Mouse (Mus musculus): Measurements from ENCODE around the gene Masp2. TPM values are rescaled to one million over a fixed set of nuclear protein-coding genes. Genes with fewer than 3 reads are reported as not detected.

Masp2 gene
- polyA plus RNA-seq, 1 experiment = 1.6 TPM

DNA sequence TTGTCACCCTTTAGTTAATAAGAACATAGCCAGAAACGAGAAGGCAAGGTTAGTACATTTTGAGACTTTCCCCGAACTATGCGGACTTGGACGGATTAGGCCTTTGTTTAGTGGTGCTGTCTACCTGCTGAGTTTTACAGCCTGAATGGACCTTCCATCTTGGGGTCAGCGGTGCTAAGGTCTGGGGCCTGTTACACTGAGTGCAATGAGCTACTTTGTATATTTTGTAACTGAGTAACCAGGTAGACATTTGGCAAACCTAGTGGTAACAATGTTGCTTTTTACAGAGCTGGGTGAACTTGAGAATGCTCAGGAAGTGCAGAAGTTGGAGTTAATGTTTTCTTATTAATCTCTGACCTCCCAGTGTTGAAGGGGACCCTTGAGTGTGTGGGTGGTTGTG is 38.8 kb downstream of the Masp2 start:
- no peak for TF ChIP-seq POLR2A (IDR thresholded peaks at IDR 0.05; ENCODE audit: borderline replicate concordance, extremely low read depth, insufficient read depth, insufficient read length, poor library complexity, severe bottlenecking)
- TF ChIP-seq CTCF (IDR thresholded peaks at IDR 0.05; ENCODE audit: borderline replicate concordance, extremely low read depth, insufficient read depth, insufficient read length) = no peak
- DNase-seq (ENCODE audit: low read depth) = no peak

DNA sequence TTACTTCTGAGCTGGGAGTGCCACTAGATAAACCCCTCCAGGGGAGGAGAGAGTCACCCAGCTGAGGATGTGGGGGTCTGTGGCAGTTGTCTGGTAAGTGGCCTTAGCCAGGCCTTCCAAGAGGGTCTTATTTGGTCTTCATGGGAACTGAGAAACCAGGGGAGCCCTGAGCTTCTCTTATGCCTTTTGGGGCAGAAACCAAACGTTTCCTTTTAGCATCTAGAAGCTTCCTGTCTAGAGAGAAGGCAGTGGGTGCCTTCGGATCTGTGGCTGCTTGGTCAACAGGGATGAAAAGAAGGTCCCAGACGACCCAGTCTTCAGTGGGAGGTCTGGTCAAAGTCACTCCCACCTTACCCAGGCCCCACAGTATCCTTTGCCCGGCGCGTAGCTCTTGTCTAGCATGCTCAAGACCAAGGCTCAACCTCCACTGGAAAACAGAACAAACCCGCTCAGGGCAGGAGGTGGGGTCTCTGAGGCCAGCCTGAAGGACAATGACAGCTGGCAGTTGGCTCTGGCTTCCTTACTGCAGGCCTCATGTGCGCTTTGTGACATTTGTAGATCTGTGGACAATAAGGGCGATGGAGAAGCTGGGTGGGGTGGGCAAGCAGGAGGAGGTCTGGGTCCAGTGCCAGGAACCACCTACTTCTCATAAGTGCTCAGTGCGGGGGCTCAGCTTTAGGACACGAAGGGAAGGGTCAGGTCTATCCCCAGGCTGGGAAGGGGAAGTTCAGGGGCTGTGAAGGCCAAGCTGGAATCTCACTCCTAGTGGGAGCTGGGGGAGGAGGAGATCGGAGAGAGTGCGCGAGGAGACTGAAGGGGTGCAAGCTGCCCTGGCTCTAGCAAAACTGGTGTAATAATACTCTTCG is 41.2 kb downstream of the Masp2 start, which contains the start of gene Gm572:
TSS of gene Gm572 (plus strand) at position 27 of the 866 bp plus-strand sequence.
- TF ChIP-seq POLR2A (IDR thresholded peaks at IDR 0.05; ENCODE audit: borderline replicate concordance, extremely low read depth, insufficient read depth, insufficient read length, poor library complexity, severe bottlenecking) (no peak), CTCF (IDR thresholded peaks at IDR 0.05; ENCODE audit: borderline replicate concordance, extremely low read depth, insufficient read depth, insufficient read length) (no peak)

DNA sequence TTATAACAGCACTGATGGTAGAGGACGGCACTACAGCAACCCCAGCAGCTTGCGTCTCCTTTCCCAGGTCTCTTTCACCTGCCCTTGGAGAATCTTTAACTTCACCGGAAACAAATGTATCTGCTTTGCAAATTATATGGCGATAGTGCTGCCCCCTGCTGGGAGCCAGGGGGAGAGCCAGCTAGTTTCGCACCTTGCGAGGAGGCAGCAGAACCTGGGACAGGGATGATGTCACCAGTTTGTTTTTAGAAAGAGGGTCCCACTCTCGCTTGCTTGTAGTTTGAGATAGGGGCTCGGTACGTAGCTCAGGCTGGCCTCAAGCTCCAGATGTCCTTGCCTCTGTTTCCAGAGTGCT is 41.8 kb downstream of the Masp2 start:
- TF ChIP-seq POLR2A (IDR thresholded peaks at IDR 0.05; ENCODE audit: borderline replicate concordance, extremely low read depth, insufficient read depth, insufficient read length, poor library complexity, severe bottlenecking) (no peak), CTCF (IDR thresholded peaks at IDR 0.05; ENCODE audit: borderline replicate concordance, extremely low read depth, insufficient read depth, insufficient read length) (peak; percentile 83)
- peak; percentile 65 for DNase-seq (ENCODE audit: low read depth)

More for the DNA sequence above, 41.2 kb downstream of the Masp2 start, which contains the start of gene Gm572:
- DNase-seq (ENCODE audit: low read depth) = no peak

DNA sequence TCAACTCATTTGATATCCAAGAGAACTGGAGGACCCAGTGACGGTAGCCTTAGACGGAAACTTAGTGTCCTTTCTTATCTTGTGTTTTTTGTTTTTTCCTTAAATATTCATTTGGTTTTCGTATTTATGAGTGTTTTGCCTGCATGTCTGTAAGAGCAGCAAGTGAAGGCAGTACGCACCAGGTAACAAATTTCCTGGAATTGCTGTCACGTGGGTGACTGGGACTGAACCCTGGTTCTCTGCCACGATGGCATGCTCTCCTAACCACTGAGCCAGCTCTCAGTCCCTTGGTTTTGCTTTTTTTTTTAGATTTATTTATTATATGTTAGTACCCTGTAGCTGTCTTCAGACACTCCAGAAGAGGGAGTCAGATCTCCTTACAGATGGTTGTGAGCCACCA is 42.6 kb downstream of the Masp2 start:
- TF ChIP-seq POLR2A (IDR thresholded peaks at IDR 0.05; ENCODE audit: borderline replicate concordance, extremely low read depth, insufficient read depth, insufficient read length, poor library complexity, severe bottlenecking) (no peak), CTCF (IDR thresholded peaks at IDR 0.05; ENCODE audit: borderline replicate concordance, extremely low read depth, insufficient read depth, insufficient read length) (no peak)
- no peak for DNase-seq (ENCODE audit: low read depth)

DNA sequence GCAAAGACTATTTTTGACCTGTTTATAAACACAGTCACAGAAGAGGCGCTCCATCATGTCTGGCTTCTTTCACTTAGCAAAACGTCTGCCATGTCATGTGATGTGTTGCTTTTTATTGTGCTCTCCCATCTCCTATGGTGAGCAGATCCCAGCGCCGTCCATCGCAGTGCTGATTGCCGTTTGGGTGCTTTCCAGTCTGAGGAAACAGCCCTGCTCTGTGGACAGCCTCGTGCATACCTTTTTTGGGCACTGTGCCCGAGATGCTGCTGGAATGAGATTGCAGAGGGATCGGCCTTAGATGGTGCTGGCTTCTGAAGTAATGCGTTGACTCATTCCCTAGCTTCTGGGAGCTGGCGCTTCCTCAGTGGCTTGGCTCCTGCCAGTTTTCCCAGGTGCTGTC is 44.3 kb downstream of the Masp2 start:
- DNase-seq (ENCODE audit: low read depth) = peak; percentile 53
- TF ChIP-seq CTCF (IDR thresholded peaks at IDR 0.05; ENCODE audit: borderline replicate concordance, extremely low read depth, insufficient read depth, insufficient read length) = no peak
- TF ChIP-seq POLR2A (IDR thresholded peaks at IDR 0.05; ENCODE audit: borderline replicate concordance, extremely low read depth, insufficient read depth, insufficient read length, poor library complexity, severe bottlenecking) = no peak

DNA sequence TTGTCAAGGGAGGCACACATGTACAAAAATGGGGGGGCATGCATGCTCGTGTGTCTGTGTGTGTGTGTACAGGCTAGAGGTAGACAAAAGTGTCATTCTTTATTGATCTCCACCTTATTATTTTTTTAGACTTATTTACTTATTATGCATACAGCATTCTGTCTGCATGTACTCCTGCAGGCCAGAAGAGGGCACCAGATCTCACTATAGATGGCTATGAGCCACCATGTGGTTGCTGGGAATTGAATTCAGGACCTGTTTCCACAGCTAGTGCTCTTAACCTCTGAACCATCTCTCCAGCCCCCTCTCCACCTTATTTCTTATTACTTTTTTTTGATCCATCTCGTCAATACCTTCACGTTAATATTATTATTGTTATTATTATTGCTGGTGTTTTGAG is 47.0 kb downstream of the Masp2 start:
- TF ChIP-seq POLR2A (IDR thresholded peaks at IDR 0.05; ENCODE audit: borderline replicate concordance, extremely low read depth, insufficient read depth, insufficient read length, poor library complexity, severe bottlenecking) (no peak), CTCF (IDR thresholded peaks at IDR 0.05; ENCODE audit: borderline replicate concordance, extremely low read depth, insufficient read depth, insufficient read length) (peak; percentile 24; the same call in 1 of the 2 replicates)
- DNase-seq (ENCODE audit: low read depth) = no peak

DNA sequence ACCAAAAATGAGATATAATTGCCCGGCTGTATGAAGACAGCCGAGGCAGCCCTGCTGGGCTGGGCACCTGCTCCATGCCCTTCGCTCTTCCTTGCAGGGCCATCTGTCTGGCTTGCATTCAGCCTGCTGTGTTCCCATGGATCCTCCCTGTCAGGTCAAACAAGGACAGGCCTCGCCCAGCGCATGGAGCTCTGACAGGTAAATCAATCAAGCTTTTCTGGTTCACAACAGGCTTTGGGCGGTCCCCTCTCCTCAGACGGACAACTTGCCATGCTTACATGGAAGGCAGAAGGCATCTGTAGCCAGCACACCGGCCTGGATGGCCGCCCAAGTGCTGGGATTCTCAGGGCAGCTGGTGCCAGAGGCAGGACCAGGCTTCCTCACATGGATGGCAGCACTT is 48.7 kb downstream of the Masp2 start:
- DNase-seq (ENCODE audit: low read depth) = peak; percentile 52
- TF ChIP-seq POLR2A (IDR thresholded peaks at IDR 0.05; ENCODE audit: borderline replicate concordance, extremely low read depth, insufficient read depth, insufficient read length, poor library complexity, severe bottlenecking) (no peak), CTCF (IDR thresholded peaks at IDR 0.05; ENCODE audit: borderline replicate concordance, extremely low read depth, insufficient read depth, insufficient read length) (no peak)

DNA sequence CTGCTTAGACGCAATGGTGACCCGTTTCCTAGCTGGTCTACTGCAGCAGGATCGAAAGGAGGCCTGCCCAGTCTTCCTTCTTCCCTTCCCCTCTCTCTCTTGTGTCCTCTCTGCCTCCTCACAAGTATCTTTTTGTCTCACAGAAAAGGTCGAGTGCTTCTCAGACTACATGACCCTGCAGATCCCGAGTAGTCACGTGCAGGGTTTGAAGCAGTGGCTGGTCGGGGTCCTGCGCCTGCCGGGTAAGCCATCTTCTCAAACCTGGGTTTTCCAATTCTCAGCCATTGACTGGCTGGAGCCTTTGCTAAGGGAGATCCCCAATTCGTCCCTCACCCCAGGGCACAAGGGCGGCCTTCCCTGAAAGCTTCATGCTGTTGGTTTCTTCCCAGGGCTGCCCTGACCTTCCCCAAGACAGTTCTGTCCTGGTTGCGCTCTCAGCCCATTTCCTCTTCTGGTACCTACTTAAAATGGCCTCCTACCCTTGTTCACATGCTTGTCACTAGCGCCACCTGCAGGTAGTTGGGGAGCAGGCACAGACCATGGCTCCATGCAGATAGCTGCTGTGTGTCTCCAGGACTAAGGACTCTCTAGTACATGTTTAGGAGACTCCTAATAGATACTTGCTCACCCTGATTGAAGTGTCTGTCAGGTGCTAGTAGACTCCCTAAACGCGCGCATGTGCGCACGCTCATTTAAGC is 52.5 kb downstream of the Masp2 start:
- TF ChIP-seq CTCF (IDR thresholded peaks at IDR 0.05; ENCODE audit: borderline replicate concordance, extremely low read depth, insufficient read depth, insufficient read length) (peak; percentile 49; the same call in 1 of the 2 replicates), POLR2A (IDR thresholded peaks at IDR 0.05; ENCODE audit: borderline replicate concordance, extremely low read depth, insufficient read depth, insufficient read length, poor library complexity, severe bottlenecking) (no peak)
- peak; percentile 18 for DNase-seq (ENCODE audit: low read depth)

DNA sequence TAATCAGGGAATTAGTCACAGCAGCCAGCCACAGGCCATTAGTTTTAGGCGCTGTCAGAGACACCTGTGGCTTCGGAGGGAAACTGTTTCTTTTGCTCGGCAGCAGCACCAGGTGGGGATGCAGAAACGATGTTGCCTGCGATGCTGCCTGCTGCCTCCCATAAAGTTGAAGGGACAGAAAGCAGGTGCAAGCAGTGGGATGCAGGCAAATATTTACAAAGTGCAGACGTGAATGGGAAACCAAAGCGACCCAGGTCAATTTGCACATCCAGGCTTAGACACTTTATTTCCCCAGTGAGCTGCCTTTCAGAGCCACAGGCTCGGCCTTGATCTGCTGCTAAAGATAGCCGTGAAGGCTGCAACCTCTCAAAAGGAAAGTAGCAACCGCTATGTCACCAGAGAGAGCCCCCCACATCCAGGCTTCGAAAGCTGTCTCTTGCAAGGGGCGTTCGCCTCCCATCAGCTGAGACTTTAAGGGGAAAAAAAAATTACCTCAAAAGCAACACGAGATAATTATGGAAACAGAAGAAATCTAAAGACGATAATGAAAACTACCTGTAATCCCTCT is 54.4 kb downstream of the Masp2 start:
- no peak for TF ChIP-seq CTCF (IDR thresholded peaks at IDR 0.05; ENCODE audit: borderline replicate concordance, extremely low read depth, insufficient read depth, insufficient read length)
- peak; percentile 36 for DNase-seq (ENCODE audit: low read depth)

DNA sequence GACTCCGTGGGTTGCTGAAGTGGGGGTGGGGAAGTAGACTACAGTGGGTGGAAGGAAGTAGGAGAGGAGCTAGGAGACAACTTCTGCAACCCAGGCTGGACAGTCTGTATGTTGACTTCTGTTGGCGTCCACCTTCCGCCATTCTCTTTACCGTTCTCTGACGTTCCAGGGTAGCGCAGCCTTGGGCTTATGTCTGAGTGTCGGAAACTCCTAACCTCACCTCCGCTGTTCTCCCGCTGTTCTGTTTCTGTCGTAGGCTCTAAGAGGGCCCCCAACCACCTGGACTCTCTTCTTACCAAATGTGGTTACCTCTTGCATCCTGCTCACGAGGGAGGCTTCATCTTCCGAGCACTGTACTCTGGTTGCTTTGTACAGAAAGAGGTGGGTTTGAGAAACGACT is 55.4 kb downstream of the Masp2 start:
- TF ChIP-seq CTCF (IDR thresholded peaks at IDR 0.05; ENCODE audit: borderline replicate concordance, extremely low read depth, insufficient read depth, insufficient read length) = no peak
- no peak for TF ChIP-seq POLR2A (IDR thresholded peaks at IDR 0.05; ENCODE audit: borderline replicate concordance, extremely low read depth, insufficient read depth, insufficient read length, poor library complexity, severe bottlenecking)
- DNase-seq (ENCODE audit: low read depth) = no peak

DNA sequence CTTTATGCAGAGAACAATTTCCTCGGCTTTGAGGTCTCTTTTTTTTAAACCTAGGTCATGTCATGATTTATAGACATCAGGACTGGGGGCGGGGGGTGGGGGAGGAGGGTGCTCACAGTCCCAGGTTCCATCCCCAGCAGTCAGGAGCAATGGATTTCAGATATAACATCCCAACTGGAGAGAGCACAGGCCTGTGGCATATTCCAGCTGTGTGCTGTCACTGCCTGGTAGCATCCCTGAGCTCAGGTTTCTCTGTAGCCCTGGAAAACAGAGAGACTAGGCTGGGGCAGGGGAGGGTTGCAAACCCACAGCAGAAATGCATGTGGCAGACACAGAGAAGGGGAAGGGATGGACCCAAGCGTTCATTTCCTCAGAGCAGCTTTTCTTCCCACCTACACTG is 57.8 kb downstream of the Masp2 start:
- TF ChIP-seq POLR2A (IDR thresholded peaks at IDR 0.05; ENCODE audit: borderline replicate concordance, extremely low read depth, insufficient read depth, insufficient read length, poor library complexity, severe bottlenecking) (no peak), CTCF (IDR thresholded peaks at IDR 0.05; ENCODE audit: borderline replicate concordance, extremely low read depth, insufficient read depth, insufficient read length) (no peak)
- DNase-seq (ENCODE audit: low read depth) = no peak

Data from brain, embryonic 14.5 days (tissue).